Mouse (Mus musculus) olfactory bulb, adult 2 months (tissue): Measurements from ENCODE around the gene Rhot1. TPM values are rescaled to one million over a fixed set of nuclear protein-coding genes. Genes with fewer than 3 reads are reported as not detected.

Source experiments
- H3K27ac ChIP-seq: fragments of 200-500 bp; 2 replicates; pipeline ENCODE4 v1.5.1; 2012; ENCODE audit warnings: low read depth, low read length; ENCODE audit not compliant: insufficient read depth
- H3K4me1 ChIP-seq: fragments of 200-500 bp; 2 replicates; pipeline ENCODE4 v1.6.1; 2012; ENCODE audit warnings: low read length; ENCODE audit not compliant: control insufficient read depth, insufficient read depth
- H3K4me3 ChIP-seq: fragments of 200-500 bp; 2 replicates; pipeline ENCODE4 v1.5.1; 2012; ENCODE audit warnings: mild to moderate bottlenecking, low read depth, low read length, moderate library complexity; ENCODE audit not compliant: insufficient read depth
- CTCF ChIP-seq: fragments of 200-500 bp; IDR thresholded peaks from 2 replicates; pipeline ENCODE4 v1.5.1; 2012; ENCODE audit warnings: low read depth, mild to moderate bottlenecking, low read length, moderate library complexity; ENCODE audit not compliant: insufficient read depth
- POLR2A ChIP-seq: fragments of 200-500 bp; IDR thresholded peaks from 2 replicates; pipeline ENCODE4 v1.6.1; 2012; ENCODE audit warnings: mild to moderate bottlenecking, low read depth, low read length, moderate library complexity; ENCODE audit not compliant: insufficient read depth
- WGBS: fragments of 180-500 bp; shearing (Covaris S2); methylation state at CpG from one replicate; pipeline ENCODE4 v1.1.7; 2018; 5-methylcytosine and 5-hydroxymethylcytosine counted together
- polyA plus RNA-seq: library from polyadenylated mRNA; stranded (reverse); fragments of >200 nt; gene quantifications from 2 replicates; pipeline ENCODE4 v1.2.4, GENCODE M21; 2012; ENCODE audit warnings: low replicate concordance; ENCODE audit not compliant: missing spikeins, insufficient read depth, insufficient read length

Gene Rhot1
- polyA plus RNA-seq, 1 experiment = not detected

- Histone ChIP-seq H3K27ac (no peak overlapping the region), H3K4me3 (no peak overlapping the region), H3K4me1 (peaks cover 12% of the 10 kb centered on the region)
- TF ChIP-seq POLR2A = no peak
- no peak for TF ChIP-seq CTCF
- 10% methylated on average over 12 of the region's 12 CpGs for WGBS
These were observed 90.9 kb downstream of the Rhot1 start for GRCm38 (mm10) chr11:80299513-80300235.

- TF ChIP-seq CTCF = no peak
- peak; percentile 47; the same call in 1 of the 2 replicates for TF ChIP-seq POLR2A
- WGBS = under 1% methylated on average over 68 of the region's 81 CpGs
- H3K4me1 ChIP-seq = peaks cover 10% of the 10 kb centered on the region
- H3K4me3 ChIP-seq = peak within 1 kb of the TSS; percentile 79
- 0 out of 2 replicates have a peak within 1 kb of the TSS, but pooled peaks have one; percentile 21 for H3K27ac ChIP-seq
These were observed 91.9 kb downstream of the Rhot1 start, which contains the start of gene Rhbdl3 for GRCm38 (mm10) chr11:80300551-80301315. Gene Rhbdl3, plus strand, starts transcription at chr11:80300912.

- no peak for TF ChIP-seq CTCF
- TF ChIP-seq POLR2A = no peak
- under 1% methylated on average over 53 of the region's 53 CpGs for WGBS
- Histone ChIP-seq H3K4me1 (peaks cover 7% of the 10 kb centered on the region), H3K27ac (0 out of 2 replicates have a peak overlapping the region, but pooled peaks have one; percentile 21), H3K4me3 (peak overlapping the region; percentile 79)
These were observed 92.7 kb downstream of the Rhot1 start for GRCm38 (mm10) chr11:80301316-80302045.

- Histone ChIP-seq H3K4me1 (peaks cover 7% of the 10 kb centered on the region), H3K27ac (no peak overlapping the region), H3K4me3 (peak overlapping the region; percentile 79)
- WGBS = 2% methylated on average over 9 of the region's 9 CpGs
- TF ChIP-seq POLR2A (no peak), CTCF (no peak)
These were observed 93.2 kb downstream of the Rhot1 start for GRCm38 (mm10) chr11:80302046-80302390.

- TF ChIP-seq CTCF = no peak
- TF ChIP-seq POLR2A = no peak
- H3K4me1 ChIP-seq = peaks cover 7% of the 10 kb centered on the region
- no peak overlapping the region for H3K27ac ChIP-seq
- WGBS = 1% methylated on average over 11 of the region's 11 CpGs
- peak overlapping the region; percentile 79 for H3K4me3 ChIP-seq
These were observed 93.7 kb downstream of the Rhot1 start for GRCm38 (mm10) chr11:80302536-80302935.

- peaks cover 7% of the 10 kb centered on the region for H3K4me1 ChIP-seq
- H3K4me3 ChIP-seq = no peak overlapping the region
- H3K27ac ChIP-seq = no peak overlapping the region
- TF ChIP-seq CTCF = no peak
- TF ChIP-seq POLR2A = no peak
- WGBS = 93% methylated on average over 3 of the region's 3 CpGs
These were observed 94.9 kb downstream of the Rhot1 start for GRCm38 (mm10) chr11:80303746-80304145.

GRCm38 (mm10) chr11:80304846-80305245 lies 96.0 kb downstream of the Rhot1 start:
- no peak overlapping the region for H3K4me3 ChIP-seq
- WGBS = 41% methylated on average over 10 of the region's 10 CpGs
- H3K27ac ChIP-seq = no peak overlapping the region
- no peak for TF ChIP-seq POLR2A
- H3K4me1 ChIP-seq = peaks cover 7% of the 10 kb centered on the region

GRCm38 (mm10) chr11:80308537-80308936 lies 99.7 kb downstream of the Rhot1 start:
- 59% methylated on average over 6 of the region's 6 CpGs for WGBS
- TF ChIP-seq CTCF = no peak
- TF ChIP-seq POLR2A = no peak

More at GRCm38 (mm10) chr11:80308537-80308936, 99.7 kb downstream of the Rhot1 start:
- Histone ChIP-seq H3K4me3 (no peak overlapping the region), H3K27ac (no peak overlapping the region), H3K4me1 (peaks cover 14% of the 10 kb centered on the region)
